Mouse (Mus musculus) CH12.LX (cell line): ENCODE results near the gene Gm27021. TPM values are rescaled to one million over a fixed set of nuclear protein-coding genes. Genes with fewer than 3 reads are reported as not detected.

Experiments
- DNase-seq: peaks from one replicate; pipeline ENCODE4 v3.0.0-alpha.2; 2013; ENCODE audit errors: extremely low read depth
- H3K27ac ChIP-seq: 2 replicates; pipeline ENCODE4 v1.5.1; 2012; ENCODE audit warnings: low read depth, mild to moderate bottlenecking, control low read depth, moderate library complexity; ENCODE audit not compliant: insufficient read depth
- H3K27me3 ChIP-seq: replicated peaks from 2 replicates; pipeline ENCODE3; 2012; ENCODE audit warnings: inconsistent platforms
- H3K36me3 ChIP-seq, 2 experiments: replicated peaks in 1 of 2; 2 replicates each; pipeline versions ENCODE3 to v1.6.1; 2012; ENCODE audit warnings: inconsistent platforms in 1 of 2, low read length in 1 of 2, mild to moderate bottlenecking in 1 of 2, mixed read lengths in 1 of 2, moderate library complexity in 1 of 2; ENCODE audit not compliant: control insufficient read depth in 1 of 2, insufficient read depth in 1 of 2
- H3K4me1 ChIP-seq, 2 experiments: 2 replicates each; pipeline ENCODE4 v1.6.1; 2012; ENCODE audit warnings: inconsistent platforms in 1 of 2, moderate library complexity in 1 of 2; ENCODE audit not compliant: insufficient read depth in 2 of 2, control insufficient read depth in 1 of 2
- H3K4me2 ChIP-seq: 2 replicates; pipeline ENCODE4 v1.6.1; 2012; ENCODE audit warnings: low read depth, mild to moderate bottlenecking, control low read depth; ENCODE audit not compliant: poor library complexity, insufficient read depth, severe bottlenecking
- H3K4me3 ChIP-seq, 3 experiments: fragments of 150-350 bp in 1 of 3; sonication (generic) in 1 of 3; replicated peaks in 1 of 3; 2 replicates each; pipeline versions ENCODE3 to v1.5.1; 2011 to 2012; ENCODE audit warnings: low read depth in 2 of 3, low read length in 2 of 3, mild to moderate bottlenecking in 2 of 3, moderate library complexity in 2 of 3, control low read depth in 1 of 3, improper control_type of control experiment in 1 of 3, inconsistent platforms in 1 of 3, mixed read lengths in 1 of 3; ENCODE audit not compliant: poor library complexity in 1 of 3
- H3K79me2 ChIP-seq: replicated peaks from 2 replicates; pipeline ENCODE4 v1.6.1; 2012; ENCODE audit warnings: mild to moderate bottlenecking, moderate library complexity; ENCODE audit not compliant: control insufficient read depth, poor library complexity, insufficient read depth, severe bottlenecking; ENCODE audit errors: extremely low read depth
- H3K9ac ChIP-seq: 2 replicates; pipeline ENCODE4 v1.6.1; 2012; ENCODE audit warnings: low read depth, mild to moderate bottlenecking, control low read depth, moderate library complexity; ENCODE audit not compliant: insufficient read depth
- H3K9me3 ChIP-seq: replicated peaks from 2 replicates; pipeline ENCODE3; 2012; ENCODE audit warnings: low read length, inconsistent platforms, mixed read lengths
- BHLHE40 ChIP-seq: IDR thresholded peaks from 2 replicates; pipeline ENCODE4 v1.6.1; 2011; ENCODE audit warnings: mild to moderate bottlenecking, low read depth, low read length, improper control_type of control experiment
- CHD1 ChIP-seq: IDR thresholded peaks from 2 replicates; pipeline ENCODE4 v1.6.1; 2012; ENCODE audit warnings: low read depth, low read length, improper control_type of control experiment, inconsistent platforms
- E2F4 ChIP-seq: IDR thresholded peaks from 2 replicates; pipeline ENCODE4 v1.6.1; 2011; ENCODE audit warnings: low read depth, low read length, improper control_type of control experiment; ENCODE audit not compliant: insufficient replicate concordance
- ETS1 ChIP-seq: conservative IDR thresholded peaks from 2 replicates; pipeline ENCODE4 v1.6.1; 2012; ENCODE audit warnings: low read depth, mild to moderate bottlenecking, inconsistent platforms, low read length, improper control_type of control experiment, moderate library complexity
- GABPA ChIP-seq: IDR thresholded peaks from 2 replicates; pipeline ENCODE4 v1.6.1; 2012; ENCODE audit warnings: low read depth, low read length, improper control_type of control experiment, inconsistent platforms; ENCODE audit not compliant: insufficient replicate concordance
- HCFC1 ChIP-seq: IDR thresholded peaks from 2 replicates; pipeline ENCODE4 v1.6.1; 2012; ENCODE audit warnings: low read depth, mild to moderate bottlenecking, inconsistent platforms, low read length, improper control_type of control experiment
- IRF4 ChIP-seq: IDR thresholded peaks from 2 replicates; pipeline ENCODE4 v1.6.1; 2014; ENCODE audit warnings: low read depth, mild to moderate bottlenecking, inconsistent platforms, low read length, improper control_type of control experiment
- JUND ChIP-seq: conservative IDR thresholded peaks from 2 replicates; pipeline ENCODE4 v1.6.1; 2011; ENCODE audit warnings: low read depth, low read length, improper control_type of control experiment
- KAT2A ChIP-seq: IDR thresholded peaks from 2 replicates; pipeline ENCODE4 v1.6.1; 2012; ENCODE audit warnings: low read length, improper control_type of control experiment, inconsistent platforms; ENCODE audit not compliant: insufficient replicate concordance
- MAFK ChIP-seq: IDR thresholded peaks from 2 replicates; pipeline ENCODE4 v1.6.1; 2011; ENCODE audit warnings: low read length, improper control_type of control experiment; ENCODE audit not compliant: insufficient replicate concordance
- MAX ChIP-seq: IDR thresholded peaks from 2 replicates; pipeline ENCODE4 v1.6.1; 2011; ENCODE audit warnings: low read length, improper control_type of control experiment
- MAZ ChIP-seq: IDR thresholded peaks from 2 replicates; pipeline ENCODE4 v1.6.1; 2012; ENCODE audit warnings: low read depth, mild to moderate bottlenecking, inconsistent platforms, low read length, improper control_type of control experiment, moderate library complexity
- MXI1 ChIP-seq: IDR thresholded peaks from 2 replicates; pipeline ENCODE4 v1.6.1; 2011; ENCODE audit warnings: mild to moderate bottlenecking, low read depth, low read length, improper control_type of control experiment
- MYC ChIP-seq: IDR thresholded peaks from 2 replicates; pipeline ENCODE4 v1.6.1; 2011; ENCODE audit warnings: low read depth, mild to moderate bottlenecking, improper control_type of control experiment, low read length
- NELFE ChIP-seq: IDR thresholded peaks from 2 replicates; pipeline ENCODE4 v1.6.1; 2011; ENCODE audit warnings: low read depth, low read length, improper control_type of control experiment
- NRF1 ChIP-seq: IDR thresholded peaks from 2 replicates; pipeline ENCODE4 v1.6.1; 2014; ENCODE audit warnings: low read depth, mild to moderate bottlenecking, inconsistent platforms, low read length, improper control_type of control experiment, moderate library complexity
- PAX5 ChIP-seq: IDR thresholded peaks from 2 replicates; pipeline ENCODE4 v1.6.1; 2012; ENCODE audit warnings: low read length, inconsistent platforms, mixed read lengths
- POLR2A ChIP-seq: IDR thresholded peaks from 2 replicates; pipeline ENCODE4 v1.6.1; 2011; ENCODE audit warnings: low read depth, mild to moderate bottlenecking, improper control_type of control experiment, low read length
- RAD21 ChIP-seq: IDR thresholded peaks from 2 replicates; pipeline ENCODE4 v1.6.1; 2011; ENCODE audit warnings: low read depth, mild to moderate bottlenecking, low read length, improper control_type of control experiment, moderate library complexity
- SIN3A ChIP-seq: IDR thresholded peaks from 2 replicates; pipeline ENCODE4 v1.6.1; 2012; ENCODE audit warnings: low read length, improper control_type of control experiment, inconsistent platforms
- TBP ChIP-seq: conservative IDR thresholded peaks from 2 replicates; pipeline ENCODE4 v1.6.1; 2011; ENCODE audit warnings: low read depth, low read length, improper control_type of control experiment
- TCF12 ChIP-seq: IDR thresholded peaks from 2 replicates; pipeline ENCODE4 v1.6.1; 2014; ENCODE audit warnings: low read depth, mild to moderate bottlenecking, inconsistent platforms, low read length, improper control_type of control experiment
- UBTF ChIP-seq: IDR thresholded peaks from 2 replicates; pipeline ENCODE4 v1.6.1; 2012; ENCODE audit warnings: low read depth, mild to moderate bottlenecking, inconsistent platforms, low read length, improper control_type of control experiment, moderate library complexity
- USF1 ChIP-seq: IDR thresholded peaks from 2 replicates; pipeline ENCODE4 v1.6.1; 2014; ENCODE audit warnings: low read depth, mild to moderate bottlenecking, inconsistent platforms, low read length, improper control_type of control experiment
- USF2 ChIP-seq: conservative IDR thresholded peaks from 2 replicates; pipeline ENCODE4 v1.6.1; 2011; ENCODE audit warnings: low read depth, low read length, improper control_type of control experiment
- ZMIZ1 ChIP-seq: IDR thresholded peaks from 2 replicates; pipeline ENCODE4 v1.6.1; 2012; ENCODE audit warnings: low read depth, mild to moderate bottlenecking, inconsistent platforms, low read length, improper control_type of control experiment
- ZNF384 ChIP-seq: IDR thresholded peaks from 2 replicates; pipeline ENCODE4 v1.6.1; 2012; ENCODE audit warnings: low read depth, low read length, improper control_type of control experiment, inconsistent platforms
- dilution Hi-C: fragments of 300-500 bp; cut with MboI; formaldehyde crosslinking; loops from 2 replicates; pipeline ENCODE4 v1.14.3; 2020; ENCODE audit warnings: low sequenced_read_pairs; ENCODE audit not compliant: extremely low pct_unique_long_range_greater_than_20kb, extremely low pct_ligation_motif_present
- in situ Hi-C: fragments of 300-500 bp; cut with MboI; formaldehyde crosslinking; loops from 3 replicates; pipeline ENCODE4 v1.14.3; 2019; ENCODE audit warnings: low sequenced_read_pairs, low pct_ligation_motif_present, low pct_unique_long_range_greater_than_20kb, mixed read lengths
- polyA plus RNA-seq: library from polyadenylated mRNA; unstranded; fragments of >175 nt; gene quantifications from 2 replicates; pipeline ENCODE4 v1.2.1, GENCODE M21; 2012; ENCODE audit warnings: low read depth; ENCODE audit not compliant: insufficient read length
- total RNA-seq, 2 experiments: library from RNA; depleted of rRNA; stranded (reverse); fragments of 300-350 nt in 1 of 2; fragments of >200 nt in 1 of 2; gene quantifications; 2 replicates each; pipeline ENCODE4 v1.2.3; 2012 to 2014

Gene Gm27021
- total and polyA plus RNA-seq, 3 experiments, result 1.0 to 1.1 TPM; not detected in 1

DNA sequence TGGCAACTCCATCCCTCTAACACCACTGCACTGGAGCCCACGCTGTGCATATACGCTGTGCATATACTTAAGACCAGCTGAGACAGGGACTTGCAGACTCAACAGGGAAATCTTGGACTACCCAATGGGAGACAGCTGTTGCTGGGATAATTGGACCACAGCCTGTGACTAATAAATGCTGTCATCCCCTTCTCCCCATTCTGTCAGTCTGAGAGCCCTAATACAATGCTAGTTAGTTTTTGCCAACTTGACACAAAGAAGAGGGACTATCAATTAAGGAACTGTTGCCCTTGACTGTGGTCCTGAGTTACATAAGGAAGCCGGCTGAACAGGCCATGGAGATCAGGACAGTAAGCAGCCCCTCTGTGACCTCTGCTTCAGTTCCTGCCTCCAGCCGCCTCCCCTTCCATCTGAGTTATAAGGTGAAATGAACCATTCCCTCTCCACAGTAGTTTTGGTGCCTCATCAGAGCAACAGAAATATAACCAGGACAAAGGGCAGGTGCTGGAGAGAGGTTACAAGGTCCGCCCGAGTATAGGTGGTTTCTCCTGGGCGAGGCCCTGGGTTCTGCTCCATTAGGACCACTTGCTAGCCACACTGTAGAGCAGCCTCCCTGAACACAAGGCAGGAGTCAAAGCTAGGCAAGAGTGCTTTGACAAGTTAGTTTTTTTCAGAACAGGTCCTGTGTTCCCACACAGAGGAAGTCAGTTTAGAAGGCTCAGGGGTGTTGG, 11.4 kb downstream of the Gm27021 start:
- dilution Hi-C loops (no loop called here), in situ Hi-C loops (no loop called here)
- Histone ChIP-seq H3K9ac (no peak overlapping the region), H3K79me2 (0 out of 2 replicates have a peak, but pooled peaks cover 2% of the 10 kb centered on the region), H3K36me3 (peaks cover 58 to 92% of the 10 kb centered on the region in 2 experiments), H3K9me3 (no peaks in the 10 kb centered on the region), H3K4me2 (no peak overlapping the region), H3K4me1 (peaks cover 0 to 11% of the 10 kb centered on the region in 2 experiments; a peak in 2 of 4 replicates), H3K27me3 (no peaks in the 10 kb centered on the region), H3K27ac (no peak overlapping the region), H3K4me3 (no peak overlapping the region)
- TF ChIP-seq JUND, result no peak
- no peak for TF ChIP-seq USF2
- TF ChIP-seq KAT2A, result no peak
- no peak for TF ChIP-seq NRF1
- TF ChIP-seq TCF12, result no peak
- no peak for TF ChIP-seq CHD1
- TF ChIP-seq TBP, result no peak
- TF ChIP-seq BHLHE40, result no peak
- no peak for TF ChIP-seq USF1
- no peak for TF ChIP-seq GABPA
- TF ChIP-seq IRF4, result no peak
- TF ChIP-seq HCFC1, result no peak
- no peak for TF ChIP-seq POLR2A
- TF ChIP-seq UBTF, result no peak
- TF ChIP-seq ETS1, result no peak
- no peak for TF ChIP-seq ZNF384
- TF ChIP-seq E2F4, result no peak
- TF ChIP-seq RAD21, result no peak
- no peak for TF ChIP-seq SIN3A
- no peak for TF ChIP-seq MAZ
- DNase-seq, result no peak

DNA sequence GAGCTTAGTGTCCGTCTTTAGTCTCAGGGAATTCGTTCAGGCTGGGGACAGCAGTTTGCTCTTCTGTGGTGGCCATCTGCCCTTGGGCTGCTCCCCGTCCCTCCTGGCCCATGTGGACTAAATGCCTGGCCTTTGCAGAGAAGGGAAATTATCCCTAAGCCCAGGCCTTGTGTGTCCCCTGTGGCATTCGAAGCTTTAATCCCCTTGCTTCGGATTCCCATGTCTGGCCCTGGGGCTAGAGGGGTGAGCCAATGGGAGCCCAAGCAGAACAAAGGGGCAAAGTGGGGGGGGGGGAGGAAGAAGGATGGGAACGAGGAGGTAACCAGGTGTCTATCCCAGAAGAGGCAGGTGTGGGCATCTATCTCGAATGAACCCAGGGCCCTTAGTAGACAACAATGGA, 20.3 kb downstream of the Gm27021 start, which contains the start of gene 1190005I06Rik:
TSS of gene 1190005I06Rik (minus strand) at position 101 of the 400 bp plus-strand sequence.
- H3K79me2 ChIP-seq, result no peaks in the 10 kb centered on the region
- H3K4me1 ChIP-seq, result no peaks in the 10 kb centered on the region
- no peak for DNase-seq
- H3K27me3 ChIP-seq, result no peaks in the 10 kb centered on the region
- no peak within 1 kb of the TSS for H3K27ac ChIP-seq
- dilution Hi-C loops, result no loop called here
- in situ Hi-C loops, result no loop called here
- H3K9ac ChIP-seq, result no peak within 1 kb of the TSS
- H3K4me2 ChIP-seq, result no peak within 1 kb of the TSS
- H3K9me3 ChIP-seq, result no peaks in the 10 kb centered on the region
- no peak within 1 kb of the TSS for H3K4me3 ChIP-seq
- TF ChIP-seq PAX5 (no peak), ZNF384 (no peak), USF1 (no peak), MAZ (no peak), TCF12 (no peak), MAX (no peak), UBTF (no peak), MYC (no peak), GABPA (no peak), NELFE (no peak), MXI1 (no peak), HCFC1 (no peak), ZMIZ1 (no peak), MAFK (no peak)
- TF ChIP-seq, all 38 proteins: peak for 0
- peaks cover 0 to 32% of the 10 kb centered on the region in 2 experiments for H3K36me3 ChIP-seq
